In the genomic region with DNA sequence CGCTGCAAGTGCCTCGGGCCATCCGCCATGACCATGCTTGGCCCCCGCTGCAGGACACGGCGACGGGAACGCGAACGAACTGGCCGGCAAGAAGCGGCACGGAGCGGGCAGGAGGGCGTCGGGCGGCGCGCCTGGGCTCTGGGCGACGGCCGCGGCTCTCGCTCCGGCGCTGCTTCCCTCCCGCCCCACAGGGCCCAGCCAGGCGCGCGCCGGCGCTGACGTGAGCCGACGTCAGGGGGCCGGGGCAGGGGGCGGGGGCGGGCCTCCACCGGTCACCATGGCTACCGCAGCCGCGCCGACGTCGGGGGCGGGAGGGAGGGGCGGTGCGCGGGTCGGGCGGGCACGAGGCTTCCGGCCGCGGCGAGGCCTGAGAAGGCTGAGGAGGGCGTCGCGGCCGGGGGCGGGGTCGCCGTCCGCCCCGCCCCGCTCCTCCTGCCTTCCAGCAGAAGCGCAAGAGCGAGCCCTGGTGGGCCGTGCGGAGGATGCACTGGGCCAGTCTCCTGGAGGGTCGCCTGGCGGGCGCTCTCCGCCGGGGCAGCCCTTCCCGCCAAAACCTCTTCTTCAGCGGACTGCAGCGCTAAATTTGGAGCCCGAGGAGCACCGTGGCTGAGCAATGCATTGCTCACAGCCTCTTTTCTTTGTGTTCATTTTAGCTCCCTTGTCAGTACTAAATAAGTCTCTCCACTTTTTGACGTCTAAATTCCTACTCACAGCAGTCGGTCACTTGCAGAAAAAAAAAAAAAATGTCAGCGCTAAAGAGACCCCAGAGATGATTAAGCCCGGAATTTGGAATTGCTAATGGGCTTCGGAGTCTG, we compare ENCODE assay signal across 8 mouse cellular contexts. TPM values are rescaled to one million over a fixed set of nuclear protein-coding genes. Genes with fewer than 3 reads are reported as not detected.
DNase-seq lines count a peak whose midpoint lies in the region; ATAC-seq and TF ChIP-seq lines count a peak whose summit lies in the region.

A gene (minus strand): TSS at position 233 of the 815 bp plus-strand sequence.

- peak; percentile 98 for DNase-seq in CD4-positive, CD25-positive, alpha-beta regulatory T cell, adult 2 months (ENCODE audit: low read depth, low spot score)
- peak; percentile 69 for DNase-seq in fibroblast of lung, adult 2 months (ENCODE audit: low read depth)
- DNase-seq in kidney, postnatal 14 days: peak; percentile 96
- peak; percentile 87 to 88 (median 87) for DNase-seq in liver, embryonic 14.5 days (ENCODE audit: low read depth in 3 of 3, low spot score in 3 of 3)
- peak; percentile 98 for DNase-seq in neural tube, embryonic 11.5 days (ENCODE audit: low spot score)
- DNase-seq in stomach, postnatal 0 days (ENCODE audit: low spot score): peak; percentile 97

- no peaks in the 10 kb centered on the region for H3K27me3 ChIP-seq in heart, embryonic 14.5 days (ENCODE audit: control insufficient read depth, insufficient read depth, low read length)
- no peaks in the 10 kb centered on the region for H3K27me3 ChIP-seq in liver, embryonic 14.5 days (ENCODE audit: control insufficient read depth, insufficient read depth, low read length)
- H3K27me3 ChIP-seq in neural tube, embryonic 11.5 days (ENCODE audit: control insufficient read depth, insufficient read depth, low read length): no peaks in the 10 kb centered on the region
- no peaks in the 10 kb centered on the region for H3K27me3 ChIP-seq in stomach, postnatal 0 days (ENCODE audit: control insufficient read depth, insufficient read depth, low read length)

- under 1% methylated on average over 52 of the region's 85 CpGs for WGBS in heart, embryonic 14.5 days
- WGBS in liver, embryonic 14.5 days (ENCODE audit: insufficient replicate concordance): under 1% methylated on average over 78 of the region's 85 CpGs
- under 1% methylated on average over 56 of the region's 85 CpGs for WGBS in neural tube, embryonic 11.5 days
- under 1% methylated on average over 59 of the region's 85 CpGs for WGBS in stomach, postnatal 0 days

- H3K4me1 ChIP-seq in brown adipose tissue, adult 24 weeks (ENCODE audit: control insufficient read depth, insufficient read depth, insufficient read length, low read length): no peaks in the 10 kb centered on the region
- H3K4me1 ChIP-seq in heart, embryonic 14.5 days (ENCODE audit: control insufficient read depth in 2 of 2, insufficient read depth in 2 of 2, low read length in 2 of 2): peaks cover 5 to 15% of the 10 kb centered on the region in 2 experiments; a peak in 2 of 4 replicates
- peaks cover 4 to 5% of the 10 kb centered on the region in 2 experiments for H3K4me1 ChIP-seq in liver, embryonic 14.5 days (replicated peaks; ENCODE audit: control insufficient read depth in 2 of 2, insufficient read depth in 2 of 2, low read length in 1 of 2)
- peaks cover 2% of the 10 kb centered on the region; the same call in 1 of the 2 replicates for H3K4me1 ChIP-seq in neural tube, embryonic 11.5 days (ENCODE audit: control insufficient read depth, insufficient read depth, low read length)
- H3K4me1 ChIP-seq in stomach, postnatal 0 days (replicated peaks; ENCODE audit: control insufficient read depth, insufficient read depth): no peaks in the 10 kb centered on the region

- no peaks in the 10 kb centered on the region for H3K36me3 ChIP-seq in heart, embryonic 14.5 days (ENCODE audit: control insufficient read depth, insufficient read depth, low read length)
- no peaks in the 10 kb centered on the region for H3K36me3 ChIP-seq in liver, embryonic 14.5 days (replicated peaks; ENCODE audit: control insufficient read depth, insufficient read depth, low read depth)
- no peaks in the 10 kb centered on the region for H3K36me3 ChIP-seq in neural tube, embryonic 11.5 days (ENCODE audit: control insufficient read depth, insufficient read depth, low read length)
- no peaks in the 10 kb centered on the region for H3K36me3 ChIP-seq in stomach, postnatal 0 days (ENCODE audit: control insufficient read depth, insufficient read depth, low read length)

- ATAC-seq in heart, embryonic 14.5 days (ENCODE audit: insufficient number of reproducible peaks, insufficient read depth, low FRiP score, low read depth): peak; percentile 97
- peak; percentile 94 for ATAC-seq in liver, embryonic 14.5 days (ENCODE audit: insufficient read depth)
- ATAC-seq in neural tube, embryonic 11.5 days (ENCODE audit: insufficient read depth, low FRiP score, low TSS enrichment): peak; percentile 95
- peak; percentile 98 for ATAC-seq in stomach, postnatal 0 days (ENCODE audit: low FRiP score, low TSS enrichment)

- no peaks in the 10 kb centered on the region for H3K9me3 ChIP-seq in heart, embryonic 14.5 days (ENCODE audit: control insufficient read depth, low read length)
- no peaks in the 10 kb centered on the region for H3K9me3 ChIP-seq in liver, embryonic 14.5 days (ENCODE audit: control insufficient read depth, low read length)
- no peaks in the 10 kb centered on the region for H3K9me3 ChIP-seq in neural tube, embryonic 11.5 days (ENCODE audit: control insufficient read depth, low read length)
- no peaks in the 10 kb centered on the region for H3K9me3 ChIP-seq in stomach, postnatal 0 days (ENCODE audit: control insufficient read depth, low read length)

- TF ChIP-seq EP300 in liver, embryonic 14.5 days (IDR thresholded peaks at IDR 0.05; ENCODE audit: low read depth): peak; percentile 30; the same call in 1 of the 2 replicates
- no peak for TF ChIP-seq EP300 in stomach, postnatal 0 days (optimal IDR thresholded peaks at IDR 0.05)

- peak; percentile 91 for TF ChIP-seq CTCF in liver, embryonic 14.5 days (IDR thresholded peaks at IDR 0.05; ENCODE audit: low read depth)
- TF ChIP-seq CTCF in stomach, postnatal 0 days (IDR thresholded peaks at IDR 0.05; ENCODE audit: low read depth): peak; percentile 91

- H3K4me3 ChIP-seq in brown adipose tissue, adult 24 weeks (ENCODE audit: insufficient read depth, low read depth, low read length): peak within 1 kb of the TSS; percentile 97
- H3K4me3 ChIP-seq in heart, embryonic 14.5 days (ENCODE audit: control insufficient read depth in 1 of 2, insufficient read depth in 1 of 2, low read depth in 1 of 2, low read length in 2 of 2): peak within 1 kb of the TSS; percentile 93 to 98
- peak within 1 kb of the TSS; percentile 83 to 88 for H3K4me3 ChIP-seq in liver, embryonic 14.5 days (ENCODE audit: insufficient read depth in 1 of 2, low read depth in 2 of 2, low read length in 2 of 2)
- peak within 1 kb of the TSS; percentile 83 for H3K4me3 ChIP-seq in neural tube, embryonic 11.5 days (ENCODE audit: low read depth, low read length)
- peak within 1 kb of the TSS; percentile 92 for H3K4me3 ChIP-seq in stomach, postnatal 0 days (ENCODE audit: low read depth, low read length)

- peak within 1 kb of the TSS; percentile 94 for H3K27ac ChIP-seq in brown adipose tissue, adult 24 weeks (replicated peaks; ENCODE audit: low read depth, low read length)
- H3K27ac ChIP-seq in heart, embryonic 14.5 days (replicated peaks in 1 of 2; ENCODE audit: control insufficient read depth in 1 of 2, insufficient read depth in 1 of 2, low read depth in 2 of 2, low read length in 2 of 2): peak within 1 kb of the TSS; percentile 95
- H3K27ac ChIP-seq in liver, embryonic 14.5 days: peak within 1 kb of the TSS; percentile 79
- 0 out of 2 replicates have a peak within 1 kb of the TSS, but pooled peaks have one; percentile 27 for H3K27ac ChIP-seq in neural tube, embryonic 11.5 days (ENCODE audit: low read depth, low read length)
- H3K27ac ChIP-seq in stomach, postnatal 0 days (replicated peaks): peak within 1 kb of the TSS; percentile 95

- peak within 1 kb of the TSS; percentile 85 for H3K4me2 ChIP-seq in heart, embryonic 14.5 days (ENCODE audit: low read length)
- H3K4me2 ChIP-seq in liver, embryonic 14.5 days (ENCODE audit: low read depth): peak within 1 kb of the TSS; percentile 88
- peak within 1 kb of the TSS; percentile 87 for H3K4me2 ChIP-seq in neural tube, embryonic 11.5 days (ENCODE audit: low read depth)
- peak within 1 kb of the TSS; percentile 84 for H3K4me2 ChIP-seq in stomach, postnatal 0 days (replicated peaks; ENCODE audit: low read depth)

- peak within 1 kb of the TSS; percentile 96 for H3K9ac ChIP-seq in heart, embryonic 14.5 days (ENCODE audit: low read length)
- H3K9ac ChIP-seq in liver, embryonic 14.5 days (replicated peaks): peak within 1 kb of the TSS; percentile 88
- H3K9ac ChIP-seq in neural tube, embryonic 11.5 days (ENCODE audit: low read length): peak within 1 kb of the TSS; percentile 83
- H3K9ac ChIP-seq in stomach, postnatal 0 days (ENCODE audit: low read length): peak within 1 kb of the TSS; percentile 89

RNA-seq across cellular contexts. Expression of the gene that starts here (rescaled TPM):
- polyA plus RNA-seq in brown adipose tissue, adult 24 weeks (2012; ENCODE audit: insufficient read depth, insufficient read length, missing spikeins): 117 and 199 TPM in 2 replicates
- polyA plus RNA-seq in heart, embryonic 14.5 days (2014; fragmentation: Nextera tagmentation; extraction: Ambion mirVana): 13.4 and 15.6 TPM in 2 replicates
- 6.9 and 8.7 TPM in 2 replicates for polyA plus RNA-seq in liver, embryonic 14.5 days (2012; rRNA removed)
- polyA plus RNA-seq in liver, embryonic 14.5 days (2014; fragmentation: Nextera tagmentation; extraction: Ambion mirVana): 7.8 and 8.3 TPM in 2 replicates
- 12.4 and 15.3 TPM in 2 replicates for polyA plus RNA-seq in neural tube, embryonic 11.5 days (2014; fragmentation: Nextera tagmentation; extraction: Ambion mirVana)
- 9.8 and 10.1 TPM in 2 replicates for polyA plus RNA-seq in stomach, postnatal 0 days (2015; fragmentation: Nextera tagmentation; extraction: Ambion mirVana)

Comparison
In these comparisons a context has a peak if more than half of its experiments do, and no peak if none do; other contexts are left out.
1. Peak in every context shown above with its lines: DNase-seq, ATAC-seq, H3K4me3 ChIP-seq and H3K27ac ChIP-seq.
2. H3K27ac ChIP-seq: peak in every context shown above with its lines; median percentile 95 in heart, embryonic 14.5 days; 95 in stomach, postnatal 0 days; 94 in brown adipose tissue, adult 24 weeks; 79 in liver, embryonic 14.5 days; 27 in neural tube, embryonic 11.5 days.